Mouse (Mus musculus) colon, adult 2 months (tissue): ENCODE data around the gene Yif1b. TPM values are rescaled to one million over a fixed set of nuclear protein-coding genes. Genes with fewer than 3 reads are reported as not detected.

ENCODE experiments used
- polyA plus RNA-seq: library from polyadenylated mRNA; depleted of rRNA; stranded (reverse); fragments of >200 nt; gene quantifications from 2 replicates; pipeline ENCODE4 v1.2.3, GENCODE M21; 2012; rRNA removed

Yif1b gene
- 109 and 125 TPM in 2 replicates for polyA plus RNA-seq

DNA sequence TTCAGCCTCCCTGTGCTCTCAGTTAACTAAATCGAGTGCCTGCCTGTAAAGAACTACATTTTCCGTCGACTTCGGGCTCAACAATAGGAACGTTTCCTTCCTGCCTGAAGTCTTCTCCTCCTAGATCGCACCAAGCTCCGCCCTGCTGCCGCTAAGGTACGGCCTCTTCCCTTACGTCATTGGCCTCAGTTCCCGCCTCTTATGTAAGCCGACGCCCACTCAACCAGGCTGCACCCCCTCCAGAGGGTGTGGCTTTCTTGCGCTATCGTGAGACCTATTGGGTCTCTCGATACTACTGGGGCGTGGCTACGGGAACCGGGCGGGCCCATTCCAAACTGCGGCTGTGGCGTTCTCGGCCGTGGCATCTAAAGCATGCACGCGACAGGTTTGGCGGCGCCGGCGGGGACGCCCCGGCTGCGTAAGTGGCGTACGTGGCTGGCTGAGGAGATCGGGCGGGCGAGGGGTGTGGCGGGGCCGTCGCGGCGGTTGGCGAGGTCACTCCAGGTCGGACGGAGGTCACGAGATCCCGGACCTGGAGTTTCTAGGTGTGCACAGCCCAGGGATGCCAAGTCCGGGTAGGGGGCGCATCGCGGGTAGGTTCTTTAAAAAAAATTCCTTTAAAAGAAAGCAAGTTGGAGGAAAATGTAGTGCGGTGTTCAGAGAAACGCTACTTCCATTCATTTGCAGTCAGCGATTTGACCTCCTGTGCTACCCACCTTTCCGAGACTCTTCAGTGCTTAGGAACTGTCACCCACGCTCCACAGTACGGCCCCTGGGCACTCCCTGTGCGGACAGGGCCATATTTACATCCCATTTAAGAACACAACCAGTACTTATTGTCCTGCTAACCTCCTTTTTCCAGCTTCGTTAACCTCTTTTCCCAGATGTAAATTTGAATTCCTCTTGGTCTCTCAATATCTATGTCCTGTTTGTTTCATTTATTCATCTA is at the start of gene Yif1b:
Yif1b (plus strand) TSS at position 311 of the 949 bp plus-strand sequence.

DNA sequence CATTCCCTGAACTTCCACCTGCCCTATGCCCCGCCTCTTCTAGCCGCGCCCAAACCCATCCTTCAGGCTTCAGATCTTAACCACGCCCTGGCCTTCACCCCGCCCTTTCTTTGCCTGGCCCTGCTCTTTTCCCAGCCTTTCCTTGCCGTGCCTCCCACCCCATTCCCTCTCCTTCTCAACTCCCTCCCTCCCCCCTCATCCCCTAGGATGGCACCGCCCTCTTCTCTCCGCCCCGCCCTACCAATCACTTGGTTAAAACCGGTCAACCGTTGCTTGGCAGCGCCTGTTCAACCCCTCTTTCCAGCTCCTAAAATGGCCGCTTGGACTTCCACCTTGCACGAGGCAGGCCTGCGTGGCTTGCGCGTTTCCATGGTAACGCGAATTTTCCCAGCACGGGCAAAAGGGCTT is 24.4 kb upstream of the Yif1b start, which contains the start of gene Catsperg1:
Catsperg1 (minus strand) TSS at position 361 of the 408 bp plus-strand sequence.

GRCm38 (mm10) chr7:29232247-29233013 is 5.7 kb upstream of the Yif1b start, which contains the start of gene Kcnk6:
Gene Kcnk6, minus strand, starts transcription at chr7:29232515.

GRCm38 (mm10) chr7:29248261-29248841 is 10.2 kb downstream of the Yif1b start, which contains the start of gene 2200002D01Rik:
Gene 2200002D01Rik, minus strand, starts transcription at chr7:29248466.

GRCm38 (mm10) chr7:29281201-29282073 is 43.3 kb downstream of the Yif1b start, which contains the start of gene Spint2:
Gene Spint2, minus strand, starts transcription at chr7:29281912.

DNA sequence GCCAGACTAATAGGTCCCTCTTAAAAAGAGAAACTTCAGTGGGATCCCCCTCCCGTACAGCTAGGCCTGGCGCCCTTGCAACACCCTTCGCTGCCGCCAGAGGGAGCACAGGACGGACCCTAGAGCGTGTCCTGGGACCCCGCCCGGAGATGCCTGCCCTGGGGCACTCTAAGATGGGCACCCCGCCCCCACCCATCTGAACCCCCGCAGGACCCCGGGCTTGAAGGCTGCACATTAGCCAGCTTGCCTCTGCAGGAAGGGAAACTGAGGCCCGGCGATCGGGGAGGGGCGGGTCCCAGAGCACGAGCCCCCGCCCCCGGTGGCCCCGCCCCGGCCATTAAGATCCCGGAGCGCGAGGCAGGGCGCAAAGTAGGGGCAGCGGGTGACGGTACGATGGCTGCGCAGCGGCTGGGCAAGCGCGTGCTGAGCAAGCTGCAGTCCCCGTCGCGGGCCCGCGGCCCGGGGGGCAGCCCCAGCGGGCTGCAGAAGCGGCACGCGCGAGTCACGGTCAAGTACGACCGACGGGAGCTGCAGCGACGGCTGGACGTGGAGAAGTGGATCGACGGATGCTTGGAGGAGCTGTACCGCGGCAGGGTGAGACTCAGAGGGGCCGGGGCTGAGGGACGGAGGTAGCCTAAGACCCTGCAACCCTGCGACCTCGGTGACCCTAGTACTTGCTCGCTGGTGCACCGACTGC is 51.0 kb downstream of the Yif1b start, which contains the start of gene Ppp1r14a:
Ppp1r14a (plus strand) TSS at position 367 of the 697 bp plus-strand sequence.

Other genes with a start within 250 kb of the Yif1b start
- 0.17 and 0.20 TPM in 2 replicates for gene Ryr1, start 113.2 kb upstream of the Yif1b start, polyA plus RNA-seq
- gene Rasgrp4, start 103.5 kb upstream of the Yif1b start, polyA plus RNA-seq, result 3.9 and 5.3 TPM in 2 replicates
- gene Fam98c, start 82.1 kb upstream of the Yif1b start, polyA plus RNA-seq, result 144 and 173 TPM in 2 replicates
- gene Ggn, start 68.1 kb upstream of the Yif1b start, polyA plus RNA-seq, result 1.0 and 1.4 TPM in 2 replicates
- gene Spred3, start 67.9 kb upstream of the Yif1b start, polyA plus RNA-seq, result 4.0 and 4.4 TPM in 2 replicates
- 118 and 131 TPM in 2 replicates for gene Psmd8, start 57.6 kb upstream of the Yif1b start, polyA plus RNA-seq
- 0.63 and 1.00 TPM in 2 replicates for gene Catsperg1, start 24.3 kb upstream of the Yif1b start, polyA plus RNA-seq
- gene Kcnk6, start 5.8 kb upstream of the Yif1b start, polyA plus RNA-seq, result 110 and 162 TPM in 2 replicates
- 415 and 444 TPM in 2 replicates for gene 2200002D01Rik, start 10.1 kb downstream of the Yif1b start, polyA plus RNA-seq
- gene Spint2, start 43.6 kb downstream of the Yif1b start, polyA plus RNA-seq, result 1,983 and 2,067 TPM in 2 replicates
- 157 and 212 TPM in 2 replicates for gene Ppp1r14a, start 51.0 kb downstream of the Yif1b start, polyA plus RNA-seq
- 0.69 and 1.6 TPM in 2 replicates for gene Dpf1, start 65.6 kb downstream of the Yif1b start, polyA plus RNA-seq